In the genomic region with DNA sequence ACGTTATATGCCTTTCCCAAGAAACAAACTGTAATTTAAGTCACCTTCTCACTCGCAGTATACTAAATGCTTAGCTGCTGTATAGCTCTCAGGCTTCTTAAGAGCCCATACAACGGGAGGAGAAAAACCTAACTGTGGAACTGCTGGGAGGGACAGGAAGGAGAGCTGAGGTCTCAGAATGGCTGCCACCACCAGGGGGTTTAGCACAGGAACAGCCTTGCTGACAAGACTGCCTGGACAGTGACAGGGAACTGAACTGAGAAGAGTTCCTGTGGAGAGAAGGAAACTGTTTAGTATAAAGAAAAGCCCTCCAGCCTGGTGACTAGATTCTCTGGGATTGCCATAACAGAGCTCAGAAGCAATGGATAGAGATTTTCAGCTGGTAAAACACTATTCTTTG, we compare ENCODE assay signal across 20 mouse cellular contexts. TPM values are rescaled to one million over a fixed set of nuclear protein-coding genes. Genes with fewer than 3 reads are reported as not detected.
DNase-seq lines count a peak whose midpoint lies in the region; ATAC-seq and TF ChIP-seq lines count a peak whose summit lies in the region.
"Had no signal": no experiment of that assay in that cellular context is flagged by ENCODE, and none has a peak within 500 bp of the region (broad histone marks: within the 10 kb centered on the region; RNA-seq: fewer than 3 reads in every experiment).

No protein-coding gene starts in this region.

- H3K9me3 ChIP-seq in CH12.LX (replicated peaks; ENCODE audit: low read length) = no peaks in the 10 kb centered on the region
- no peaks in the 10 kb centered on the region for H3K9me3 ChIP-seq in midbrain, embryonic 16.5 days (replicated peaks; ENCODE audit: control insufficient read depth, low read length, poor library complexity, severe bottlenecking)
- H3K9me3 ChIP-seq: forebrain, embryonic 12.5 days; liver, embryonic 15.5 days; neural tube, embryonic 15.5 days had no signal

- no peak overlapping the region for H3K9ac ChIP-seq in CH12.LX (ENCODE audit: insufficient read depth, low read depth)
- H3K9ac ChIP-seq in midbrain, embryonic 16.5 days (ENCODE audit: low read depth, low read length) = no peak overlapping the region
- H3K9ac ChIP-seq: forebrain, embryonic 12.5 days; liver, embryonic 15.5 days; neural tube, embryonic 15.5 days had no signal

- TF ChIP-seq EP300 in CH12.LX (IDR thresholded peaks at IDR 0.05; ENCODE audit: low read length) = no peak

- no peak overlapping the region for H3K27ac ChIP-seq in layer of hippocampus, adult 2 months
- no peak overlapping the region for H3K27ac ChIP-seq in CH12.LX (ENCODE audit: insufficient read depth, low read depth)
- H3K27ac ChIP-seq in midbrain, embryonic 16.5 days (ENCODE audit: low read length) = no peak overlapping the region
- H3K27ac ChIP-seq: forebrain, embryonic 12.5 days; liver, embryonic 15.5 days; neural tube, embryonic 15.5 days had no signal

- no peak for TF ChIP-seq POLR2A in CH12.LX (IDR thresholded peaks at IDR 0.05; ENCODE audit: low read depth, low read length)

- no peak overlapping the region for H3K4me3 ChIP-seq in layer of hippocampus, adult 2 months
- H3K4me3 ChIP-seq in CH12.LX (replicated peaks in 1 of 3; ENCODE audit: low read depth in 2 of 3, low read length in 2 of 3, poor library complexity in 1 of 3) = no peak overlapping the region
- no peak overlapping the region for H3K4me3 ChIP-seq in midbrain, embryonic 16.5 days (ENCODE audit: low read depth, low read length)
- H3K4me3 ChIP-seq: forebrain, embryonic 12.5 days; liver, embryonic 15.5 days; myocyte; neural tube, embryonic 15.5 days had no signal

- peak; percentile 43 for TF ChIP-seq CTCF in layer of hippocampus, adult 2 months (conservative IDR thresholded peaks at IDR 0.05)
- TF ChIP-seq CTCF in CH12.LX (conservative IDR thresholded peaks at IDR 0.05 in 1 of 2, IDR thresholded peaks at IDR 0.05 in 1 of 2; ENCODE audit: low read depth in 2 of 2, low read length in 2 of 2) = no peak

- in situ Hi-C loops in CH12.LX (cut with MboI; ENCODE audit: low pct_ligation_motif_present, low pct_unique_long_range_greater_than_20kb, low sequenced_read_pairs) = no loop called here

- no peaks in the 10 kb centered on the region for H3K79me2 ChIP-seq in CH12.LX (replicated peaks; ENCODE audit: control insufficient read depth, extremely low read depth, insufficient read depth, poor library complexity, severe bottlenecking)

- peaks cover 5 to 56% of the 10 kb centered on the region in 2 experiments for H3K36me3 ChIP-seq in CH12.LX (replicated peaks in 1 of 2; ENCODE audit: control insufficient read depth in 1 of 2, insufficient read depth in 1 of 2, low read length in 1 of 2)
- no peaks in the 10 kb centered on the region for H3K36me3 ChIP-seq in midbrain, embryonic 16.5 days (ENCODE audit: control insufficient read depth, insufficient read depth, low read length)

- no peak for ATAC-seq in midbrain, embryonic 16.5 days
- ATAC-seq: hindbrain, embryonic 16.5 days had no signal

- peak; percentile 25 for DNase-seq in embryo, embryonic 10 days (ENCODE audit: low spot score)
- no peak for DNase-seq in embryo, embryonic 10.5 days (ENCODE audit: low spot score)
- DNase-seq in layer of hippocampus, adult 2 months (ENCODE audit: low spot score in 2 of 2) = no peak
- no peak for DNase-seq in layer of hippocampus, adult 8-10 months (ENCODE audit: low spot score in 2 of 2)
- peak; percentile 11 for DNase-seq in CH12.LX (ENCODE audit: extremely low read depth)
- peak; percentile 50 for DNase-seq in thymus, postnatal 14 days
- no peak for DNase-seq in retina, embryonic 14.5 days (ENCODE audit: low spot score)
- DNase-seq: cerebellum, adult 9-11 months; kidney, adult 2 months; left cerebral cortex, postnatal 4 days; lung, postnatal 4 days; retina, postnatal 1 day had no signal

- H3K27me3 ChIP-seq in CH12.LX (replicated peaks) = no peaks in the 10 kb centered on the region
- H3K27me3 ChIP-seq in midbrain, embryonic 16.5 days (ENCODE audit: control insufficient read depth, insufficient read depth, low read depth, low read length) = no peaks in the 10 kb centered on the region
- H3K27me3 ChIP-seq: forebrain, embryonic 12.5 days; liver, embryonic 15.5 days; neural tube, embryonic 15.5 days had no signal

- WGBS in midbrain, embryonic 16.5 days = 65% methylated on average over 3 of the region's 3 CpGs

- H3K4me2 ChIP-seq in CH12.LX (ENCODE audit: insufficient read depth, low read depth, poor library complexity, severe bottlenecking) = no peak overlapping the region
- no peak overlapping the region for H3K4me2 ChIP-seq in midbrain, embryonic 16.5 days (ENCODE audit: low read length)
- H3K4me2 ChIP-seq: forebrain, embryonic 12.5 days; heart, embryonic 11.5 days; liver, embryonic 15.5 days; midbrain, embryonic 11.5 days; neural tube, embryonic 15.5 days had no signal

- peaks cover 0 to 8% of the 10 kb centered on the region in 2 experiments; a peak in 1 of 4 replicates for H3K4me1 ChIP-seq in CH12.LX (ENCODE audit: control insufficient read depth in 1 of 2, insufficient read depth in 2 of 2)
- H3K4me1 ChIP-seq in midbrain, embryonic 16.5 days (ENCODE audit: control insufficient read depth, insufficient read depth, low read length) = peaks cover 18% of the 10 kb centered on the region
- H3K4me1 ChIP-seq: liver, embryonic 15.5 days had no signal

- dilution Hi-C loops in CH12.LX (cut with MboI; ENCODE audit: extremely low pct_ligation_motif_present, extremely low pct_unique_long_range_greater_than_20kb, low sequenced_read_pairs) = no loop called here

- no peak; the same call in 1 of the 2 replicates for TF ChIP-seq RAD21 in CH12.LX (IDR thresholded peaks at IDR 0.05; ENCODE audit: low read depth, low read length)

TF ChIP-seq in CH12.LX, 34 proteins besides CTCF, POLR2A, EP300 and RAD21:
- peak; percentile 6; the same call in 1 of the 2 replicates for TF ChIP-seq SMC3 (IDR thresholded peaks at IDR 0.05; ENCODE audit: low read depth, low read length)
- no peak for TF ChIP-seq TBP (conservative IDR thresholded peaks at IDR 0.05; ENCODE audit: low read depth, low read length)

RNA-seq across cellular contexts. Expression of a gene that starts 35.9 kb away (rescaled TPM):
- total RNA-seq in layer of hippocampus, adult 2 months (2021) = 10 to 100 TPM; 33.2 to 36.1 TPM
- 10 to 100 TPM; 32.2 to 34.9 (median 34.5) TPM for total RNA-seq in layer of hippocampus, adult 8-10 months (2022)
- total RNA-seq in CH12.LX (2012; rRNA removed) (10.4 and 10.8 TPM in 2 replicates), CH12.LX (2014; rRNA removed) (11.2 and 11.7 TPM in 2 replicates)
- polyA plus RNA-seq in CH12.LX (2012; ENCODE audit: insufficient read length, low read depth) = 20.2 and 22.6 TPM in 2 replicates
- polyA plus RNA-seq in midbrain, embryonic 16.5 days (2015; fragmentation: Nextera tagmentation; extraction: Ambion mirVana) = 31.2 and 33.2 TPM in 2 replicates

RNA-seq across cellular contexts. Expression of a gene that starts 57.3 kb away (rescaled TPM):
- total RNA-seq in layer of hippocampus, adult 2 months (2021) = 10 to 100 TPM; 33.7 to 33.8 TPM
- 10 to 100 TPM; 16.6 to 25.9 (median 24.4) TPM for total RNA-seq in layer of hippocampus, adult 8-10 months (2022)
- total RNA-seq in CH12.LX (2012; rRNA removed) (12.7 and 13.8 TPM in 2 replicates), CH12.LX (2014; rRNA removed) (18.4 and 20.4 TPM in 2 replicates)
- polyA plus RNA-seq in CH12.LX (2012; ENCODE audit: insufficient read length, low read depth) = 9.6 and 13.0 TPM in 2 replicates
- polyA plus RNA-seq in midbrain, embryonic 16.5 days (2015; fragmentation: Nextera tagmentation; extraction: Ambion mirVana) = 60.2 and 61.7 TPM in 2 replicates

Comparison
In these comparisons a context has a peak if more than half of its experiments do, and no peak if none do; other contexts are left out.
1. DNase-seq: peak in embryo, embryonic 10 days (single experiment), CH12.LX (single experiment) and thymus, postnatal 14 days (single experiment); none in embryo, embryonic 10.5 days (single experiment), layer of hippocampus, adult 2 months (0 of 2), layer of hippocampus, adult 8-10 months (0 of 2) and retina, embryonic 14.5 days (single experiment).